Mouse (Mus musculus) midbrain, embryonic 11.5 days (tissue): ENCODE results near the gene Ttc21b. TPM values are rescaled to one million over a fixed set of nuclear protein-coding genes. Genes with fewer than 3 reads are reported as not detected.

ENCODE experiments used
- ATAC-seq: fragments of 200-750 bp; cut with Nextera tagmentation; 2 replicates; pipeline ENCODE4 v1.8.0; 2017; ENCODE audit warnings: moderate TSS enrichment, moderate library complexity; ENCODE audit not compliant: low FRiP score
- DNase-seq: peaks from one replicate; pipeline ENCODE4 v3.0.0; 2015; ENCODE audit warnings: low spot score; ENCODE audit errors: missing footprints
- H3K27ac ChIP-seq: fragments of 300-500 bp; sonication (generic); 2 replicates; pipeline ENCODE4 v1.5.1; 2014; ENCODE audit warnings: low read depth, low read length
- H3K27me3 ChIP-seq: fragments of 300-500 bp; sonication (generic); 2 replicates; pipeline ENCODE4 v1.6.1; 2014; ENCODE audit warnings: mild to moderate bottlenecking, low read length, moderate library complexity, mixed read lengths; ENCODE audit not compliant: control insufficient read depth, insufficient read depth
- H3K36me3 ChIP-seq: fragments of 300-500 bp; sonication (generic); 2 replicates; pipeline ENCODE4 v1.6.1; 2014; ENCODE audit warnings: mild to moderate bottlenecking, low read length, moderate library complexity, mixed read lengths; ENCODE audit not compliant: control insufficient read depth, insufficient read depth
- H3K4me1 ChIP-seq: fragments of 300-500 bp; sonication (generic); 2 replicates; pipeline ENCODE4 v1.6.1; 2014; ENCODE audit warnings: low read length; ENCODE audit not compliant: control insufficient read depth, insufficient read depth
- H3K4me2 ChIP-seq: fragments of 300-500 bp; sonication (generic); 2 replicates; pipeline ENCODE4 v1.6.1; 2014; ENCODE audit warnings: mild to moderate bottlenecking, moderate library complexity
- H3K4me3 ChIP-seq: fragments of 300-500 bp; sonication (generic); 2 replicates; pipeline ENCODE4 v1.5.1; 2014; ENCODE audit warnings: low read depth, low read length
- H3K9ac ChIP-seq: fragments of 300-500 bp; sonication (generic); 2 replicates; pipeline ENCODE4 v1.6.1; 2014; ENCODE audit warnings: low read length
- H3K9me3 ChIP-seq: fragments of 300-500 bp; sonication (generic); 2 replicates; pipeline ENCODE4 v1.6.1; 2016; ENCODE audit warnings: low read length; ENCODE audit not compliant: control insufficient read depth
- WGBS: fragments of 180-500 bp; shearing (Covaris S2); extraction: QIAGEN DNeasy Blood & Tissue Kit; methylation state at CpG from one replicate; pipeline ENCODE4 v1.1.7; 2014; 5-methylcytosine and 5-hydroxymethylcytosine counted together
- polyA plus RNA-seq: library from polyadenylated mRNA; unstranded; fragments of >200 nt; fragmentation: Nextera tagmentation; extraction: Ambion mirVana; gene quantifications from 2 replicates; pipeline ENCODE4 v1.2.1, GENCODE M21; 2014

Gene Ttc21b
- polyA plus RNA-seq, 1 experiment from 2014 or later: 15.1 TPM

DNA sequence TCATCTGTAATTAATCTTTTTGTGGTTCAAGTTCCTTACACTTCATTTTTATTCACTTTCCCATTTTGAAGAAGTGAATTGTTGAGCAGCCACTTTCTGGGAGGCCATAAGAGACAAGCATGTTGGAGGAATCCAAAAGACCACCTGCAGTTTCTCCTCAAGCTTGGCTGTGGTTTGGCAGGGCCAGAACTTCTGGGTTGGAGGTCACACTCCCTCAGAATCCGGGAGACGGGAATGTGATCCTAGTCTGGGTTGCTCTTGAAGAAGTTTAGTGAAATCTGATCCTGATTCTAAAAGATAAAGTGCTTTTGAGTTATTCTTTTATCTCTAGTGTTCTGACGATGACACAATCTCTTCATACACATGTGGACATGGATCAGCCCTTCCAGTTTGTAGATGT lies 105.9 kb downstream of the Ttc21b start:
- no peak overlapping the region for H3K4me2 ChIP-seq
- no peaks in the 10 kb centered on the region for H3K27me3 ChIP-seq
- no peak overlapping the region for H3K4me3 ChIP-seq
- H3K9me3 ChIP-seq: no peaks in the 10 kb centered on the region
- H3K4me1 ChIP-seq: no peaks in the 10 kb centered on the region
- WGBS: 76% methylated on average over 3 of the region's 3 CpGs
- no peak for DNase-seq
- no peaks in the 10 kb centered on the region for H3K36me3 ChIP-seq
- H3K27ac ChIP-seq: no peak overlapping the region
- ATAC-seq: no peak
- H3K9ac ChIP-seq: no peak overlapping the region

DNA sequence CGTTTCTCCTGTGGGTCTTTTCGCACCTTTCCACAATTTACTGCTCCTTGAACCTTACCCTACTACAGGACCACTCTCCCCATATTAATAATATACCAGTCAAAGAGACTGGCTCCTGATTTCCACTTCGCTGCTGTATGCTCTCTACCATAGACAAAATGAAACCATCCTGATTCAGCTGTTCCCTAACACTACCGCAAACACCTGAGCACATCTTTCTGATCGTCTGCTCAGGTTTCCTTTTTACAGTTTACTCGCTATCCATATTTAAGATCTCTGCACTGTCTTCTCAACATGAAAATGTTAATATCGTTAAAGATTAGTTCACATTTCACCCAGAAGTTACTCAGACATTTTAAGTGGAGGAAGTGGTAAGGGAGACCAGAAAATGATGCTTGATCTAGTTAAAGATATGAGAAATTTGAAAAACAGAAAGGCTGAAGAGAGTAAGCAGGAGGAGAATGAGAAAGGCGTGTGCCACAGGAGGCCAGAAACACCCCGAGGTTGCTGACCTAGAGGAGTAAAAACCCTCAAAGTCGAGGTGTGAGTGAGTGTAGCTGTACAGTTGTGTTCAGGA lies 107.7 kb downstream of the Ttc21b start:
- H3K27me3 ChIP-seq: no peaks in the 10 kb centered on the region
- no peak overlapping the region for H3K4me3 ChIP-seq
- H3K4me2 ChIP-seq: no peak overlapping the region
- H3K4me1 ChIP-seq: no peaks in the 10 kb centered on the region
- no peaks in the 10 kb centered on the region for H3K9me3 ChIP-seq
- no peak overlapping the region for H3K9ac ChIP-seq
- 84% methylated on average over 10 of the region's 10 CpGs for WGBS
- H3K27ac ChIP-seq: no peak overlapping the region
- no peak for DNase-seq
- no peak for ATAC-seq
- no peaks in the 10 kb centered on the region for H3K36me3 ChIP-seq

DNA sequence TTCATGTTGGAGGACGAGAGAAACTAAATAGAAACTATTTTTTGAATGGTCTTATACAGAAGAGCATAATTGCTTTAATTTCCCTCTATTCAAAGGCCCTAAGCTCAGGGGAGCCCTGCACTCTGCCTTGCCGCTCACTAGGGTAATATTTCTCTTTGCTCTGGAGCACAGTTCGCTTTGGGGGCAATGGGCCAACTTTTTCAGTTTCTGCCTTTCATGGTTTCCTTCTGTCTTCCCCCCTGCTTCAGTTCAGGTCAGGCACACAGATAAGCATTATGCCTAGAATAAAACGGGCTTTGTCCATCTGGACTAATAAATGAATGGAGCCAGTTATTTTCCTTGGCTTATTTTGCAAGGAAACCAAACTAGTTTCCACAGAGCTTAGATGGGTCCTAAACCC lies 109.9 kb downstream of the Ttc21b start:
- no peak for DNase-seq
- 69% methylated on average over 4 of the region's 4 CpGs for WGBS
- Histone ChIP-seq H3K9me3 (no peaks in the 10 kb centered on the region), H3K27ac (no peak overlapping the region), H3K36me3 (no peaks in the 10 kb centered on the region), H3K4me3 (no peak overlapping the region), H3K4me2 (no peak overlapping the region), H3K4me1 (no peaks in the 10 kb centered on the region), H3K9ac (no peak overlapping the region), H3K27me3 (no peaks in the 10 kb centered on the region)
- ATAC-seq: no peak

DNA sequence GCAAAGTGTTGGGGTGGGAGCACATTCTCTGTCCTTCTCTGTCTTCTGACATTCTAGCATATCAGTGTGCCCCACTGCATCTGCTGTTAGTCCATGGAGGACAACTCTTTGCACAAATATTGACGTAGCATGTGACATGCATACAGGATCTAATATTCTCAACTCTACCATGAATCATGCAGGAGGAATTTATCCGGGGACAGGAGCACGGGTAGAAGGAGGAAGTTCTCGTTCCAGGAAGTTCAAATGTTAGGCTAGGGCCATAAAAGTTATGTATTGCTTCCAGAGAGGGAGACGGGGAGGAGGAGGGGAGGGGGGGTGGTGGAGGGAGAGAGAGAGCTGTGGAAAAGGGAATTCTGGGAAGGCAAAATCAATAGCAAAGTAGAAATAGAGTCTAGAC lies 111.6 kb downstream of the Ttc21b start:
- Histone ChIP-seq H3K4me1 (no peaks in the 10 kb centered on the region), H3K27ac (no peak overlapping the region), H3K4me2 (no peak overlapping the region), H3K9ac (no peak overlapping the region), H3K4me3 (no peak overlapping the region), H3K9me3 (no peaks in the 10 kb centered on the region), H3K36me3 (no peaks in the 10 kb centered on the region), H3K27me3 (no peaks in the 10 kb centered on the region)
- no peak for DNase-seq
- no peak for ATAC-seq
- 73% methylated on average over 5 of the region's 5 CpGs for WGBS

DNA sequence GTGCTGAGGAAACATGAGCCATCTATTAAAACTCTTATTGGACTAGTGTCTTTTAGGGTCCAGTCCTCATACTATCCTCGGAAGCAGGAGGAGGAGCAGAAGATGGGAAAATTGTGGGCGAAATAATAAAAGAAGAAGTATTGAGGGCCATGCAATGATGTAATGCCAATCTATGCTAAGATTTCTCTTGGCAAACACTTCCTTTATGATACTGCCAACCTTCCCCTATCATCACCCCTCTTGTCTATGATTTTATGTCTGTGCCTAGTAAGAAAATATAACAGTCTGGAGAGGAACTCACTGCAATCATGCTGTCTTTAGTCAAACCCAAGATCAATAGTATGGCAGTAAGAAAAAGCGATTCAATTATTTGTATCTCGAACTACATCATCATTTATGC lies 113.1 kb downstream of the Ttc21b start:
- H3K9ac ChIP-seq: no peak overlapping the region
- no peak overlapping the region for H3K4me2 ChIP-seq
- no peak overlapping the region for H3K27ac ChIP-seq
- DNase-seq: no peak
- no peaks in the 10 kb centered on the region for H3K4me1 ChIP-seq
- H3K4me3 ChIP-seq: no peak overlapping the region
- H3K27me3 ChIP-seq: no peaks in the 10 kb centered on the region
- H3K36me3 ChIP-seq: no peaks in the 10 kb centered on the region
- ATAC-seq: no peak
- no peaks in the 10 kb centered on the region for H3K9me3 ChIP-seq
- WGBS: 86% methylated on average over 4 of the region's 4 CpGs

DNA sequence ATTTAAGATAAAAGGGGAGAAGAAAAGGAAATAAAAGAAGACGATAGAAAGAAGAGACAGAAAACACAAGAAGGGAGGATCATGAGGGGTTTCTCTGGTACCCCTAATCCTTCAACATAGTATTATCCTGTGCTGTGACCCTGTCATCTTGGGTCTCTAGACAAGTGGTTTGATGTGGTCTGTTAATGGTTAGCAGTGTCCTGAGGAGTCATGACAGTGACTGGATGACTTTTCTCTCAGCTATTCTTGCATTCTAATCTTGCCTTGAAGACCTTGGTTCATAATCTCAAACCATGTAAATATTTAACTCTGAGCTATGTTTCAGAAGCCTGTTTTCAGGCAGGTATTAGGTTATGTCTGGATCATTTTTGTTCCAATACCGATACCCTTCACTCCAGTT lies 113.7 kb downstream of the Ttc21b start:
- H3K4me2 ChIP-seq: no peak overlapping the region
- DNase-seq (no peak), ATAC-seq (no peak)
- H3K36me3 ChIP-seq: no peaks in the 10 kb centered on the region
- H3K4me1 ChIP-seq: no peaks in the 10 kb centered on the region
- WGBS: 90% methylated on average over 2 of the region's 2 CpGs
- no peak overlapping the region for H3K27ac ChIP-seq
- H3K4me3 ChIP-seq: no peak overlapping the region
- H3K9me3 ChIP-seq: no peaks in the 10 kb centered on the region
- H3K9ac ChIP-seq: no peak overlapping the region
- H3K27me3 ChIP-seq: no peaks in the 10 kb centered on the region

DNA sequence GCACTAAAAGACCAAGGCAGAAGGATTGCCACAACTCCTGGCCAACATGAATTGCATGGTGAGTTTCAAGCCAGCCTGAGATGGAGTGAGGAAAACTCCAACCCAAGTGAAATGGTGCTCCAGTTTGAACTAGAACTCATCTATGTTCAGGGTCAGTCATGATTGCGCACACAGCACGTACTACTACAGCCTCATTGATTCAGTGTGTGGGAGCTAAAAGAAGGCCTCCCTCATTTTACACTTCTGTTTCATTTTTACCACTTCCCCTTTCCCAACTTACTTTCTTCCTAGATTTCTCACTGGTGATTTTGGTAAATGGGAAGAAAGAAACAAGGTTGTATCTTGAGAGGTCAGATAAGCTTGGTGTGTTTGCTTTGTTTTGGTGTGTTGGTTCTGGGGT lies 114.1 kb downstream of the Ttc21b start:
- no peaks in the 10 kb centered on the region for H3K9me3 ChIP-seq
- 94% methylated on average over 2 of the region's 2 CpGs for WGBS
- no peak overlapping the region for H3K4me3 ChIP-seq
- H3K27ac ChIP-seq: no peak overlapping the region
- H3K4me2 ChIP-seq: no peak overlapping the region
- no peak overlapping the region for H3K9ac ChIP-seq
- DNase-seq (no peak), ATAC-seq (no peak)
- no peaks in the 10 kb centered on the region for H3K36me3 ChIP-seq
- no peaks in the 10 kb centered on the region for H3K4me1 ChIP-seq
- H3K27me3 ChIP-seq: no peaks in the 10 kb centered on the region

DNA sequence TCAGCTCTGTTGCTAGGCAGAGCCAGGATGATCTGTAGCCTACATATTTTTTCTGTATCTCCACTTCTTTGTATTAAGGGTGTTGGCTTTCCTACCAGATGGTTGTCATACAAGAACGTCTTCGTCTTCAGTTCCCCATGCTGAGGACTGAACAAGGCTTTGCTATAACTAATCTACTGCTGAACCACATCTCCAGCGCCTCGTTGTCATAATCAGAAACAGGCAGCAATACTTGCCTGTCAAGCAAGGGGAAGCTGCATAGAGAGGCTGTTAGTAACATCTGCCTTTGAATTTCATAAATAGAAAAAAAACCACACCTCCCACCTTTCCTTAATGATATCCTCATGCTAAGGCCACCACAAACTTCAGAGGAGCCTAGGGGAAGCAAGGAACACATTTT lies 116.2 kb downstream of the Ttc21b start:
- no peak overlapping the region for H3K9ac ChIP-seq
- DNase-seq: no peak
- no peaks in the 10 kb centered on the region for H3K9me3 ChIP-seq
- WGBS: 80% methylated on average over 4 of the region's 4 CpGs
- H3K36me3 ChIP-seq: no peaks in the 10 kb centered on the region
- no peaks in the 10 kb centered on the region for H3K4me1 ChIP-seq
- no peaks in the 10 kb centered on the region for H3K27me3 ChIP-seq
- H3K4me3 ChIP-seq: no peak overlapping the region
- H3K4me2 ChIP-seq: no peak overlapping the region
- ATAC-seq: no peak
- H3K27ac ChIP-seq: no peak overlapping the region
